Mouse (Mus musculus): ENCODE data around the gene Vsig10l.

Gene Vsig10l

GRCm38 (mm10) chr7:43453599-43454355 is 9.2 kb upstream of the Vsig10l start:
- peak in 1 of 2 experiments; percentile 53 for DNase-seq (ENCODE audit: inconsistent age in 2 of 2, low spot score in 1 of 2)

- no peak for DNase-seq (ENCODE audit: inconsistent age in 2 of 2, low spot score in 1 of 2)
These were observed 8.6 kb upstream of the Vsig10l start for GRCm38 (mm10) chr7:43454371-43454770.

- DNase-seq (ENCODE audit: inconsistent age in 2 of 2, low spot score in 1 of 2), result no peak
These were observed 1.0 kb downstream of the Vsig10l start for GRCm38 (mm10) chr7:43463976-43464375.

GRCm38 (mm10) chr7:43464864-43465343 is 2.0 kb downstream of the Vsig10l start:
- DNase-seq (ENCODE audit: inconsistent age in 2 of 2, low spot score in 1 of 2), result peak in 1 of 2 experiments; percentile 50

GRCm38 (mm10) chr7:43465344-43466098 is 2.6 kb downstream of the Vsig10l start:
- peak; percentile 91 to 96 for DNase-seq (ENCODE audit: inconsistent age in 2 of 2, low spot score in 1 of 2)

- DNase-seq (ENCODE audit: inconsistent age in 2 of 2, low spot score in 1 of 2), result peak; percentile 84 to 93
These were observed 3.2 kb downstream of the Vsig10l start for GRCm38 (mm10) chr7:43466099-43466694.

GRCm38 (mm10) chr7:43470373-43470772 is 7.4 kb downstream of the Vsig10l start:
- peak in 1 of 2 experiments; percentile 68 for DNase-seq (ENCODE audit: inconsistent age in 2 of 2, low spot score in 1 of 2)

GRCm38 (mm10) chr7:43475706-43476105 is 12.8 kb downstream of the Vsig10l start:
- no peak for DNase-seq (ENCODE audit: inconsistent age in 2 of 2, low spot score in 1 of 2)

- DNase-seq (ENCODE audit: inconsistent age in 2 of 2, low spot score in 1 of 2), result no peak
These were observed 13.4 kb downstream of the Vsig10l start for GRCm38 (mm10) chr7:43476376-43476775.

- peak in 1 of 2 experiments; percentile 66 for DNase-seq (ENCODE audit: inconsistent age in 2 of 2, low spot score in 1 of 2)
These were observed 18.2 kb downstream of the Vsig10l start for GRCm38 (mm10) chr7:43481191-43481590.

GRCm38 (mm10) chr7:43482090-43482716 is 19.3 kb downstream of the Vsig10l start:
- DNase-seq (ENCODE audit: inconsistent age in 2 of 2, low spot score in 1 of 2), result peak in 1 of 2 experiments; percentile 56

GRCm38 (mm10) chr7:43483236-43483635 is 20.3 kb downstream of the Vsig10l start:
- DNase-seq (ENCODE audit: inconsistent age in 2 of 2, low spot score in 1 of 2), result peak in 1 of 2 experiments; percentile 42

- no peak for DNase-seq (ENCODE audit: inconsistent age in 2 of 2, low spot score in 1 of 2)
These were observed 25.7 kb downstream of the Vsig10l start for GRCm38 (mm10) chr7:43488646-43489045.

GRCm38 (mm10) chr7:43489631-43490125 is 26.7 kb downstream of the Vsig10l start, which contains the start of gene Iglon5:
Gene Iglon5, minus strand, starts transcription at chr7:43490075.
- DNase-seq (ENCODE audit: inconsistent age in 2 of 2, low spot score in 1 of 2), result peak in 1 of 2 experiments; percentile 27

- peak; percentile 53 to 61 for DNase-seq (ENCODE audit: inconsistent age in 2 of 2, low spot score in 1 of 2)
These were observed 27.2 kb downstream of the Vsig10l start for GRCm38 (mm10) chr7:43490182-43490584.

GRCm38 (mm10) chr7:43490861-43491260 is 27.9 kb downstream of the Vsig10l start:
- DNase-seq (ENCODE audit: inconsistent age in 2 of 2, low spot score in 1 of 2), result no peak

- DNase-seq (ENCODE audit: inconsistent age in 2 of 2, low spot score in 1 of 2), result peak; percentile 53 to 77
These were observed 32.5 kb downstream of the Vsig10l start for GRCm38 (mm10) chr7:43495343-43496021.

- no peak for DNase-seq (ENCODE audit: inconsistent age in 2 of 2, low spot score in 1 of 2)
These were observed 48.9 kb downstream of the Vsig10l start for GRCm38 (mm10) chr7:43511707-43512478.

- DNase-seq (ENCODE audit: inconsistent age in 2 of 2, low spot score in 1 of 2), result no peak
These were observed 49.6 kb downstream of the Vsig10l start for GRCm38 (mm10) chr7:43512519-43512918.

All from adrenal gland, adult (tissue).